Mouse (Mus musculus): ENCODE measurements around the gene Rpf1. TPM values are rescaled to one million over a fixed set of nuclear protein-coding genes. Genes with fewer than 3 reads are reported as not detected.
A peak's percentile ranks its signal among the peaks of the same experiment; 100 is the strongest.

The Rpf1 gene
- polyA plus RNA-seq (2016; fragmentation: Nextera tagmentation; extraction: Ambion mirVana) = 69.6 and 71.6 TPM in 2 replicates

GRCm38 (mm10) chr3:146520798-146521651 lies at the start of gene Rpf1:
Gene Rpf1 (minus strand): TSS chr3:146521429.
- Histone ChIP-seq H3K27me3 (no peaks in the 10 kb centered on the region), H3K36me3 (peaks cover 18% of the 10 kb centered on the region), H3K27ac (replicated peaks) (peak within 1 kb of the TSS; percentile 96), H3K9me3 (no peaks in the 10 kb centered on the region), H3K4me3 (peak within 1 kb of the TSS; percentile 81), H3K9ac (replicated peaks) (peak within 1 kb of the TSS; percentile 76), H3K4me2 (replicated peaks) (peak within 1 kb of the TSS; percentile 64), H3K4me1 (no peaks in the 10 kb centered on the region)
- ATAC-seq (ENCODE audit: low FRiP score, low read depth) = peak; percentile 95
- under 1% methylated on average over 50 of the region's 82 CpGs for whole genome bisulfite sequencing

- Histone ChIP-seq H3K4me3 (no peak overlapping the region), H3K9me3 (no peaks in the 10 kb centered on the region), H3K4me2 (replicated peaks) (no peak overlapping the region), H3K9ac (replicated peaks) (no peak overlapping the region), H3K27me3 (no peaks in the 10 kb centered on the region), H3K36me3 (no peaks in the 10 kb centered on the region), H3K27ac (replicated peaks) (no peak overlapping the region), H3K4me1 (no peaks in the 10 kb centered on the region)
- no peak for ATAC-seq (ENCODE audit: low FRiP score, low read depth)
- 87% methylated on average over 6 of the region's 6 CpGs for WGBS
Measured at GRCm38 (mm10) chr3:146570939-146571338, 49.7 kb upstream of the Rpf1 start.

GRCm38 (mm10) chr3:146570148-146570782 lies 49.0 kb upstream of the Rpf1 start, which contains the start of gene Uox:
Gene Uox (plus strand): TSS chr3:146570426.
- Histone ChIP-seq H3K36me3 (no peaks in the 10 kb centered on the region), H3K27me3 (no peaks in the 10 kb centered on the region), H3K9me3 (no peaks in the 10 kb centered on the region), H3K4me2 (replicated peaks) (no peak within 1 kb of the TSS), H3K4me1 (no peaks in the 10 kb centered on the region), H3K27ac (replicated peaks) (no peak within 1 kb of the TSS), H3K9ac (replicated peaks) (no peak within 1 kb of the TSS), H3K4me3 (no peak within 1 kb of the TSS)
- WGBS = 83% methylated on average over 10 of the region's 10 CpGs
- no peak for ATAC-seq (ENCODE audit: low FRiP score, low read depth)

GRCm38 (mm10) chr3:146569594-146569993 lies 48.4 kb upstream of the Rpf1 start:
- no peak for ATAC-seq (ENCODE audit: low FRiP score, low read depth)
- Histone ChIP-seq H3K4me3 (no peak overlapping the region), H3K9ac (replicated peaks) (no peak overlapping the region), H3K9me3 (no peaks in the 10 kb centered on the region), H3K4me2 (replicated peaks) (no peak overlapping the region), H3K36me3 (no peaks in the 10 kb centered on the region), H3K4me1 (peaks cover under 1% of the 10 kb centered on the region; the same call in 1 of the 2 replicates), H3K27me3 (no peaks in the 10 kb centered on the region), H3K27ac (replicated peaks) (no peak overlapping the region)
- 93% methylated on average over 3 of the region's 3 CpGs for WGBS

- no peak overlapping the region for H3K9ac ChIP-seq (replicated peaks)
- 81% methylated on average over 9 of the region's 9 CpGs for WGBS
- no peak overlapping the region for H3K4me3 ChIP-seq
- H3K9me3 ChIP-seq = no peaks in the 10 kb centered on the region
- no peak for ATAC-seq (ENCODE audit: low FRiP score, low read depth)
- H3K27ac ChIP-seq (replicated peaks) = no peak overlapping the region
- no peak overlapping the region for H3K4me2 ChIP-seq (replicated peaks)
- H3K4me1 ChIP-seq = peaks cover 2% of the 10 kb centered on the region; the same call in 1 of the 2 replicates
- no peaks in the 10 kb centered on the region for H3K27me3 ChIP-seq
- no peaks in the 10 kb centered on the region for H3K36me3 ChIP-seq
Measured at GRCm38 (mm10) chr3:146567884-146568530, 46.8 kb upstream of the Rpf1 start.

- H3K9ac ChIP-seq (replicated peaks) = no peak overlapping the region
- peaks cover 2% of the 10 kb centered on the region; the same call in 1 of the 2 replicates for H3K4me1 ChIP-seq
- WGBS = 85% methylated on average over 7 of the region's 7 CpGs
- H3K27ac ChIP-seq (replicated peaks) = no peak overlapping the region
- no peaks in the 10 kb centered on the region for H3K27me3 ChIP-seq
- H3K9me3 ChIP-seq = no peaks in the 10 kb centered on the region
- ATAC-seq (ENCODE audit: low FRiP score, low read depth) = no peak
- H3K4me3 ChIP-seq = no peak overlapping the region
- no peak overlapping the region for H3K4me2 ChIP-seq (replicated peaks)
- H3K36me3 ChIP-seq = no peaks in the 10 kb centered on the region
Measured at GRCm38 (mm10) chr3:146567366-146567765, 46.1 kb upstream of the Rpf1 start.

- no peak overlapping the region for H3K27ac ChIP-seq (replicated peaks)
- H3K9me3 ChIP-seq = no peaks in the 10 kb centered on the region
- H3K27me3 ChIP-seq = no peaks in the 10 kb centered on the region
- no peak overlapping the region for H3K9ac ChIP-seq (replicated peaks)
- WGBS = 95% methylated on average over 1 of the region's 1 CpGs
- H3K4me2 ChIP-seq (replicated peaks) = no peak overlapping the region
- no peak overlapping the region for H3K4me3 ChIP-seq
- H3K4me1 ChIP-seq = peaks cover 2% of the 10 kb centered on the region; the same call in 1 of the 2 replicates
- H3K36me3 ChIP-seq = no peaks in the 10 kb centered on the region
- no peak for ATAC-seq (ENCODE audit: low FRiP score, low read depth)
Measured at GRCm38 (mm10) chr3:146565065-146565411, 43.8 kb upstream of the Rpf1 start.

- no peak overlapping the region for H3K9ac ChIP-seq (replicated peaks)
- H3K4me1 ChIP-seq = peaks cover 2% of the 10 kb centered on the region; the same call in 1 of the 2 replicates
- H3K4me3 ChIP-seq = no peak overlapping the region
- ATAC-seq (ENCODE audit: low FRiP score, low read depth) = peak; percentile 66; the same call in 1 of the 2 replicates
- no peak overlapping the region for H3K27ac ChIP-seq (replicated peaks)
- H3K27me3 ChIP-seq = no peaks in the 10 kb centered on the region
- no peaks in the 10 kb centered on the region for H3K36me3 ChIP-seq
- WGBS = 28% methylated on average over 14 of the region's 14 CpGs
- H3K4me2 ChIP-seq (replicated peaks) = no peak overlapping the region
- H3K9me3 ChIP-seq = no peaks in the 10 kb centered on the region
Measured at GRCm38 (mm10) chr3:146564268-146565064, 43.2 kb upstream of the Rpf1 start.

GRCm38 (mm10) chr3:146562936-146563335 lies 41.7 kb upstream of the Rpf1 start:
- no peak overlapping the region for H3K4me3 ChIP-seq
- WGBS = 87% methylated on average over 7 of the region's 7 CpGs
- no peak overlapping the region for H3K9ac ChIP-seq (replicated peaks)

GRCm38 (mm10) chr3:146557507-146557906 lies 36.3 kb upstream of the Rpf1 start:
- H3K9me3 ChIP-seq = no peaks in the 10 kb centered on the region
- no peaks in the 10 kb centered on the region for H3K27me3 ChIP-seq
- H3K27ac ChIP-seq (replicated peaks) = no peak overlapping the region
- H3K4me2 ChIP-seq (replicated peaks) = no peak overlapping the region
- no peak overlapping the region for H3K4me3 ChIP-seq
- no peaks in the 10 kb centered on the region for H3K36me3 ChIP-seq
- H3K9ac ChIP-seq (replicated peaks) = no peak overlapping the region
- WGBS = 87% methylated on average over 6 of the region's 6 CpGs
- H3K4me1 ChIP-seq = no peaks in the 10 kb centered on the region
- no peak for ATAC-seq (ENCODE audit: low FRiP score, low read depth)

More at GRCm38 (mm10) chr3:146562936-146563335, 41.7 kb upstream of the Rpf1 start:
- H3K4me2 ChIP-seq (replicated peaks) = no peak overlapping the region
- no peaks in the 10 kb centered on the region for H3K27me3 ChIP-seq
- H3K9me3 ChIP-seq = no peaks in the 10 kb centered on the region
- no peak for ATAC-seq (ENCODE audit: low FRiP score, low read depth)
- H3K27ac ChIP-seq (replicated peaks) = no peak overlapping the region
- H3K36me3 ChIP-seq = no peaks in the 10 kb centered on the region
- H3K4me1 ChIP-seq = peaks cover 2% of the 10 kb centered on the region; the same call in 1 of the 2 replicates

- 69% methylated on average over 1 of the region's 1 CpGs for WGBS
- Histone ChIP-seq H3K9ac (replicated peaks) (no peak overlapping the region), H3K9me3 (no peaks in the 10 kb centered on the region), H3K27me3 (no peaks in the 10 kb centered on the region), H3K4me3 (no peak overlapping the region), H3K36me3 (no peaks in the 10 kb centered on the region), H3K4me2 (replicated peaks) (no peak overlapping the region), H3K27ac (replicated peaks) (no peak overlapping the region), H3K4me1 (no peaks in the 10 kb centered on the region)
- ATAC-seq (ENCODE audit: low FRiP score, low read depth) = no peak
Measured at GRCm38 (mm10) chr3:146556567-146556966, 35.3 kb upstream of the Rpf1 start.

All from midbrain, embryonic 12.5 days (tissue).